In the genomic region with DNA sequence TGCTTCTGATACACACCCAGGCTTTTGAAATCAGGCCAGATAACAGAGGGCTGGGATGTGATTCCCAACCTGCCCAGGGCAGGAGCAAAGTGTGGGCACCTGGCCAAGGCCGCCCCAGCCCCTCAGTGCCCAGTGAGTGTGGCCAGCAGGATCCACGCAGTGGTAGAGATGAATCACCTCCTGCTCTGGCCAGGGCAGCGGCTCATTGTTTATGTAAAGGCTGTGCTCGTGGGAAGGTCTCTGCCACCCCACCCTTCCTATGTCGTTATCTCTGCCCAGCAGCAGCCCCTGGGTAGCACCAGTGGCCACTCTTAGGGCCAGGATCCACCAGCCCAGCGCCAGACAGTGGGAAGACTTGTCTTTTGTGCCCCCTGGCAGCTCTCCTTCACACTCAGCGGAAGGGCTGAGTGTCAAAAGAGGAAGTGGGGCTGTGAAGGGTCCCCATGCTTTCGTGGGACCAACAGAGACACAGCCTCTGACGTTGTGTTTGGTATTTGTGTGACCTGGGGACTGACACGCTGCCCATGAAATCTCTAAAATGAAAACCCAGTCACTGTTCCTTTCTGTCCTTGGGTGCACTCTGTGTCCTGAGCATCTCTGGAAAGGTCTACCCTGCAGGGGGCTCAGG, we compare ENCODE assay signal across 9 mouse cellular contexts. TPM values are rescaled to one million over a fixed set of nuclear protein-coding genes. Genes with fewer than 3 reads are reported as not detected.
DNase-seq lines count a peak whose midpoint lies in the region; ATAC-seq lines count a peak whose summit lies in the region.
"Had no signal": no experiment of that assay in that cellular context is flagged by ENCODE, and none has a peak within 500 bp of the region (broad histone marks: within the 10 kb centered on the region; RNA-seq: fewer than 3 reads in every experiment).

No protein-coding gene starts in this region.

- no peaks in the 10 kb centered on the region for H3K9me3 ChIP-seq in heart, embryonic 10.5 days
- H3K9me3 ChIP-seq in lung, embryonic 15.5 days: no peaks in the 10 kb centered on the region
- H3K9me3 ChIP-seq in midbrain, embryonic 13.5 days: no peaks in the 10 kb centered on the region

- 72% methylated on average over 10 of the region's 10 CpGs for WGBS in heart, embryonic 10.5 days
- 62% methylated on average over 10 of the region's 10 CpGs for WGBS in lung, embryonic 15.5 days
- WGBS in midbrain, embryonic 13.5 days: 94% methylated on average over 10 of the region's 10 CpGs

- peaks cover 21% of the 10 kb centered on the region; the same call in 1 of the 2 replicates for H3K4me1 ChIP-seq in heart, embryonic 10.5 days
- peaks cover 10% of the 10 kb centered on the region; the same call in 1 of the 2 replicates for H3K4me1 ChIP-seq in lung, embryonic 15.5 days
- H3K4me1 ChIP-seq in midbrain, embryonic 13.5 days (replicated peaks): no peaks in the 10 kb centered on the region

- no peak overlapping the region for H3K9ac ChIP-seq in lung, embryonic 15.5 days
- H3K9ac ChIP-seq in midbrain, embryonic 13.5 days (replicated peaks): no peak overlapping the region

- peak; percentile 51; the same call in 1 of the 2 replicates for ATAC-seq in lung, embryonic 15.5 days (ENCODE audit: borderline replicate concordance, extremely low read depth, low FRiP score, low TSS enrichment)
- ATAC-seq in midbrain, embryonic 13.5 days: no peak

- H3K4me3 ChIP-seq in heart, embryonic 10.5 days: no peak overlapping the region
- no peak overlapping the region for H3K4me3 ChIP-seq in lung, embryonic 15.5 days
- no peak overlapping the region for H3K4me3 ChIP-seq in midbrain, embryonic 13.5 days (replicated peaks)
- H3K4me3 ChIP-seq: erythroblast, embryonic 14.5 days had no signal

- peak; percentile 19 to 25 for DNase-seq in B cell, adult 2 months
- DNase-seq in Muller cell, postnatal 12 days (ENCODE audit: inconsistent ontology term): peak; percentile 86
- DNase-seq in heart, embryonic 10.5 days (ENCODE audit: low spot score): no peak
- no peak for DNase-seq in gastrocnemius, postnatal 10 days
- DNase-seq in cerebellum, postnatal 36 days: no peak

- H3K4me2 ChIP-seq in lung, embryonic 15.5 days: no peak overlapping the region
- no peak overlapping the region for H3K4me2 ChIP-seq in midbrain, embryonic 13.5 days (replicated peaks)

- H3K27ac ChIP-seq in heart, embryonic 10.5 days: peak overlapping the region; percentile 37
- 0 out of 2 replicates have a peak overlapping the region, but pooled peaks have one; percentile 6 for H3K27ac ChIP-seq in lung, embryonic 15.5 days
- no peak overlapping the region for H3K27ac ChIP-seq in midbrain, embryonic 13.5 days

- H3K27me3 ChIP-seq in heart, embryonic 10.5 days (ENCODE audit: insufficient read depth, poor library complexity, severe bottlenecking): no peaks in the 10 kb centered on the region
- no peaks in the 10 kb centered on the region for H3K27me3 ChIP-seq in lung, embryonic 15.5 days
- H3K27me3 ChIP-seq in midbrain, embryonic 13.5 days: no peaks in the 10 kb centered on the region

- peaks cover 72% of the 10 kb centered on the region for H3K36me3 ChIP-seq in heart, embryonic 10.5 days
- peaks cover 66% of the 10 kb centered on the region for H3K36me3 ChIP-seq in lung, embryonic 15.5 days
- peaks cover 70% of the 10 kb centered on the region for H3K36me3 ChIP-seq in midbrain, embryonic 13.5 days

RNA-seq across cellular contexts. Expression of a gene that starts 9.4 kb away (rescaled TPM):
- polyA plus RNA-seq in heart, embryonic 10.5 days (2016; fragmentation: Nextera tagmentation; extraction: Ambion mirVana): 0.67 and 1.1 TPM in 2 replicates
- 2.6 and 3.4 TPM in 2 replicates for polyA plus RNA-seq in lung, embryonic 15.5 days (2015; fragmentation: Nextera tagmentation; extraction: Ambion mirVana)
- polyA plus RNA-seq in midbrain, embryonic 13.5 days (2015; fragmentation: Nextera tagmentation; extraction: Ambion mirVana): 0.15 and 0.43 TPM in 2 replicates
- 1 to 10 TPM; 4.6 to 4.9 TPM for total RNA-seq in gastrocnemius, postnatal 10 days (2021)

RNA-seq across cellular contexts. Expression of a gene that starts 31.8 kb away (rescaled TPM):
- 20.4 and 22.3 TPM in 2 replicates for polyA plus RNA-seq in heart, embryonic 10.5 days (2016; fragmentation: Nextera tagmentation; extraction: Ambion mirVana)
- polyA plus RNA-seq in lung, embryonic 15.5 days (2015; fragmentation: Nextera tagmentation; extraction: Ambion mirVana): 20.5 and 22.3 TPM in 2 replicates
- 28.3 and 29.2 TPM in 2 replicates for polyA plus RNA-seq in midbrain, embryonic 13.5 days (2015; fragmentation: Nextera tagmentation; extraction: Ambion mirVana)
- total RNA-seq in gastrocnemius, postnatal 10 days (2021): 1 to 10 TPM; 5.4 to 9.1 TPM

RNA-seq across cellular contexts. Expression of a gene that starts 32.0 kb away (rescaled TPM):
- polyA plus RNA-seq in heart, embryonic 10.5 days (2016; fragmentation: Nextera tagmentation; extraction: Ambion mirVana): 29.4 and 35.8 TPM in 2 replicates
- polyA plus RNA-seq in lung, embryonic 15.5 days (2015; fragmentation: Nextera tagmentation; extraction: Ambion mirVana): 29.8 and 35.5 TPM in 2 replicates
- polyA plus RNA-seq in midbrain, embryonic 13.5 days (2015; fragmentation: Nextera tagmentation; extraction: Ambion mirVana): 52.7 and 53.8 TPM in 2 replicates
- 10 to 100 TPM; 16.6 to 24.5 TPM for total RNA-seq in gastrocnemius, postnatal 10 days (2021)

RNA-seq across cellular contexts. Expression of a gene that starts 47.4 kb away (rescaled TPM):
- 202 and 273 TPM in 2 replicates for polyA plus RNA-seq in heart, embryonic 10.5 days (2016; fragmentation: Nextera tagmentation; extraction: Ambion mirVana)
- 215 and 229 TPM in 2 replicates for polyA plus RNA-seq in lung, embryonic 15.5 days (2015; fragmentation: Nextera tagmentation; extraction: Ambion mirVana)
- polyA plus RNA-seq in midbrain, embryonic 13.5 days (2015; fragmentation: Nextera tagmentation; extraction: Ambion mirVana): 49.2 and 58.9 TPM in 2 replicates
- 10 to 100 TPM; 14.8 to 19.2 TPM for total RNA-seq in gastrocnemius, postnatal 10 days (2021)

RNA-seq across cellular contexts. Expression of a gene that starts 53.3 kb away (rescaled TPM):
- 1.6 and 1.7 TPM in 2 replicates for polyA plus RNA-seq in heart, embryonic 10.5 days (2016; fragmentation: Nextera tagmentation; extraction: Ambion mirVana)
- polyA plus RNA-seq in lung, embryonic 15.5 days (2015; fragmentation: Nextera tagmentation; extraction: Ambion mirVana): 24.4 and 25.5 TPM in 2 replicates
- 0.84 and 0.93 TPM in 2 replicates for polyA plus RNA-seq in midbrain, embryonic 13.5 days (2015; fragmentation: Nextera tagmentation; extraction: Ambion mirVana)
- not detected for total RNA-seq in gastrocnemius, postnatal 10 days (2021)
- total RNA-seq: layer of hippocampus, postnatal 14 days had no signal

Comparison
In these comparisons a context has a peak if more than half of its experiments do, and no peak if none do; other contexts are left out.
1. DNase-seq: peak in B cell, adult 2 months (2 of 2) and Muller cell, postnatal 12 days (single experiment); none in heart, embryonic 10.5 days (single experiment), gastrocnemius, postnatal 10 days (single experiment) and cerebellum, postnatal 36 days (0 of 2).